Mouse (Mus musculus) granulocyte monocyte progenitor cell, adult 5-6 weeks (primary cell): ENCODE data around the gene Odaph. TPM values are rescaled to one million over a fixed set of nuclear protein-coding genes. Genes with fewer than 3 reads are reported as not detected.

Experiments used
- ATAC-seq: replicated peaks from 2 replicates; pipeline ENCODE4 v1.8.0; 2016; ENCODE audit warnings: mild to moderate bottlenecking, moderate TSS enrichment, inconsistent platforms; ENCODE audit not compliant: poor library complexity, severe bottlenecking
- total RNA-seq, 2 experiments: library from RNA; stranded (forward) in 1 of 2; stranded (reverse) in 1 of 2; fragments of 200-712, 200-1000 nt in 1 of 2; fragments of >200 nt in 1 of 2; fragmentation: Nextera tagmentation in 1 of 2; gene quantifications; 2 replicates each; pipeline ENCODE4 v1.2.3; 2014 to 2017

The Odaph gene
- total RNA-seq, 2 experiments from 2014 or later: not detected

DNA sequence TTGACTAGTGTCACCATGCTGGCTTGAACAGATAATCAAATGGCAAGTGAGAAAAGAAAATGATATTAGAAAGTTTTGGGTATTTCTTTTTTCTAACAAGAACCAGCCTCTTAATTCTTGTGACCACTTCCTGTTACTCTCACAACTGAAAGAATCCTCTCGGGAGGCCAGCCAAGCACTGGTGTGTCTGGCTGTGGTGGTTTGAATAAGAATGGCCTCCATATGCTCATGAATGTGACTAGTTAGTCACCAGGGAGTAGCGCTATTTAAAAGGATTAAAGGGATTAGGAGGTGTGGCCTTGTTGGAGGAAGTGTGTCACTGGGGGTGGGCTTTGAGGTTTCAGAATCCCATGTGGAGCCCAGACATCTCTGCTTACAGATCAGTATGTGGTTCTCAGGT is 1.6 kb upstream of the Odaph start:
- no peak for ATAC-seq

DNA sequence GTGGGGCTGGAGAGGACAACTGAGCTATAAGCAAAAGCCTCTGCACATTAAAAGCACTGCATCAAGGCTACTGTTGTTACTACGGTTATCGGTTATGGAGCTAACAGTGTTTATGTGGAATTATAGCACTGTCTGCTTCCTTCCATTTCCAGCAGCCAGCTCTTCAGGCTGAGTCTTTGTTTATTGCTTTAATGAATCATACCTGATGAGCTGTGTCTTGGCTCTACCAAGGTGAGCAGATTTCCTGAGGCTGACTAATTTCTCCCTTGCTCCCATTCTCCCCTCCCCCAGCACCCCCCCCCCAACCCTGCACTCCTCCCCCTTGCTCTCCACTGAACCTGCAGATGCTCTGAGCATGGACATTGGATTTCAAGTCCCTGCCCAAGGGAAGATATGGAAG is 524 bp downstream of the Odaph start:
- no peak for ATAC-seq

DNA sequence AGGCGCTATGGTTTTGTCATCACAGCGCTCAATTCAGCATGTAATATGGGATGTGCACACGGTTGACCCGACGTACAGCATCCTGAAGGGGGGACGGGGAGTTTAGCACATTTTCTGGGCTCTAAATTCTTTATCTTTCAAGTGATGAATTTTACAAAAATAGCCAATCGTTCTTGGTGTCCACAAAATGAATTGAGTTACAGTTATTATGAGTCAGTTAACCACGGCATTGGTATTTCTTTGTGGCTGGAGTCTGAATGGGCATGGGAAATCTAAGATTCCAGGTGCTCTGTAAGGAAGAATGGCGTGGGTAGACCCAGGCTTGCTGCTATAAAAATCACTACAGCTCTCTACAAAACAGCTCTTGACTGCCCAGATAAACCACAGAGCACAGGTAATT is 2.0 kb downstream of the Odaph start:
- ATAC-seq: no peak

DNA sequence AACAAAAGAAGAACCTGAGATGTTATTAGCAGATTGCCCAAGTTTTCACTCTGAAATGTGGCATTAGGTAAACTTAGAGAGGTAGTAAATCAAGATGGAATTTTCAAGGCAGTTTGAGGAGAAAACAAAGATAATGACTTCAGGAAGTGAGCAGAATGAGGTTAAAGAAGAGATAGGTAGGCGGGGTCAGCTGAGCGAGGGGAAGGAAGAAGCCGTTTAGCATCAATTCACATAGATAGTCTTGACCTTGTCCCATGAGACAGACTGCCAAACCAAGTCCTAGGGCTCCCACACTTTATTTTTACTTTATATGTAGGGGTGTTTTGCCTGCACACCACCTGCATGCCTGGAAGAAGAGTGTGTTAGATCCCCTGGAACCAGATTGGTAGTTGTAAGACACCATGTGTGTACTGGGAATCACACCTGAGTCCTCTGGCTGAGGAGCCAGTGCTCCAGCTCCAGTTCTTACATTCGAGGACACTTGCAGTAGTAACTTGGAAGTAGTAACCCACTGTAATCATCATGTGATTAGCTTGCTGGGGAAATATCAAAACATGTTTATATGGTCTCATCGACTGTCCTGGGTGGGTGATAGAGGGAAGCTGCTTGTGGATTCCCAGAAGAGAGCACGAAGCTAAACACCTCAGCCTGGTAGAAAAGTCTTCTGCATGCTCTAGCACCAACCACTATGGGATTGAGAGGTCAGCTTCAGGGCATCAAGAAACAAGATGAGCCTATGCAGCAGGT is 4.1 kb downstream of the Odaph start:
- ATAC-seq: no peak

DNA sequence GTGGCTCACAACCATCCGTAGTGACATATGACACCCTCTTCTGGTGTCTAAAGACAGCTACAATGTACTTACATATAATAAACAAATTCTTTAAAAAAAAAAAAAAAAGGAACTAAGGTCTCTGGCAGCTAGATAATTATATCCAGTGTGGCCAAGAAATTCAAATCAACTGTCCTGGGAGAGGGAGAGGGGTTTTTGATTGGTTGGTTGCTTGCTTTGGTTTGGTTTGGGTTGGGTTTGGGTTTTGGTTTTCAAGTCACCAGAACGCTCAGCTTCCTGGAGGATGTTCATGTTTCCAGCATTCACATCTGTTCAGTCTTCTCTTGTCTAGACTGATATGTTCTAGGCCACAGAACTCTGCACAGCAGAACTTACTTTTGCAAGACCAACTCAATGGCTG is 5.8 kb downstream of the Odaph start:
- ATAC-seq: no peak

DNA sequence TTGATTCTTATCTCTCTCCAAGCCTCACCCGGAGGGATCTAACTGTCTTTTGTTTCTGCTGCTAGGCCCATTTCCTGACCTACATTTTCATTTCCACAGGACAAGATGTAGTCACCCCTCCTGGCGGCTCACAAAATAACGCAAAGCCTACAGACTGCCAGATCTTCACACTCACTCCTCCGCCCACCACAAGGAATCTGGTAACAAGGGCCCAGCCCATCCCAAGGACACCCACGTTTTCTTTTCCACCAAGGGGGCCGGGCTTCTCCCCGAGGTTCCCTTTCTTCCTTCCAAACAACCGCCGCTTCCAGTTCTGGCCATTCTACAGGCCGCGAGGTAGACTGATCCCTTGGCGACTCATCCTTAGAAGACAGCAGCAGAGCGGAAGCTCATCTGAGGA is 7.3 kb downstream of the Odaph start:
- no peak for ATAC-seq

DNA sequence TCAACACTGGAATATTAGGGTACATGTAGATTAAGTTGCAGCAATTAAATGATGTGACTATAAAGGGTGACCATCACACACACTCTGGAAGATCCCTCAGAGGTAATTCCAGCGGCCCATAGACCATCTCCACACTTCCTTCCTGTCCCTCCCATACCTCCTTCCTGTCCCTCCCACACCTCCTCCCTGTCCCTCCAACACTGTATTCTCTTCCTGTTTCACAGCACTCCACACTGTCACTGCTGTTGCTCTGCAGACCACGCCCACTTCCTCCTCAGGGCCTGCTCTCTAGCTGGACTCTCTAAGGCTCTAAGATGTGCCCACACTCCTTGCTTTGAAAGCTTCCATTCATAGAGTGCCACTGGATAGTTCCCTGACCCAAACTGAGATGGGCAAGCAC is 13.5 kb downstream of the Odaph start:
- ATAC-seq: peak; percentile 99

DNA sequence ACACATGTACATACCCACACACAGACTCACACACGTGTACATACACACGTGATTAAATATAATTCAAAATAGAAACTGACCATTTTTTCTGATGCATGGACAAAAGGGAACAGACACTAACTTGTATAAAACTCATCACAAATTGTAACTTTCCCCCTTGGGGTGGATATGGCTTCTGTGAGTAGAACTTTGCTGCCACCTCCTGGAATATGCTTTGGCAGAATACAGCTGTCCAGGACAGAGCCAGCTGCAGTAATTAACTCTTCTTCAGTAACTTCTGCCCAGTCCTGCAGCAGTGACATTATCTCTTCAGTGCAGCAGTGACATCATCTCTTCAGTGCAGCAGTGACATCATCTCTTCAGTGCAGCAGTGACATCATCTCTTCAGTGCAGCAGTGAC is 15.7 kb downstream of the Odaph start:
- peak; percentile 68 for ATAC-seq

DNA sequence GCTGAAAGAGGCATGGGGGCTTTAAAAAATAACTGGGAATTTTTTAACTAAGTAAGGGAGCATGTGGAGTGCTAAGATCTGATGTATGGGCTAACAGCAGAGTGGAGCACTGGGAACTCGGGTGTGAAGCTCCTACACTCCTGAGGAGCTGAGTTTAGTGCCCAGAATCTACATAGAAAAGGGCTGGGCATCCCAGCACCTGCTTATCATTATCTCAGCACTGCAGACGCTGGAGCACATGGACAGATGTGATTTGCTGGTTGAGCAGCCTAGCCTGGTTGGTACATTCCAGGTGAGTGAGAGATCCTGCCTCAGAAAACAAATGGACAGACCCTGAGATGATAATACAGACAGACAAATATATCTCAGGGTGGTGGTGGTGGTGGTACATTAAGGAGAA is 22.6 kb downstream of the Odaph start:
- no peak for ATAC-seq

DNA sequence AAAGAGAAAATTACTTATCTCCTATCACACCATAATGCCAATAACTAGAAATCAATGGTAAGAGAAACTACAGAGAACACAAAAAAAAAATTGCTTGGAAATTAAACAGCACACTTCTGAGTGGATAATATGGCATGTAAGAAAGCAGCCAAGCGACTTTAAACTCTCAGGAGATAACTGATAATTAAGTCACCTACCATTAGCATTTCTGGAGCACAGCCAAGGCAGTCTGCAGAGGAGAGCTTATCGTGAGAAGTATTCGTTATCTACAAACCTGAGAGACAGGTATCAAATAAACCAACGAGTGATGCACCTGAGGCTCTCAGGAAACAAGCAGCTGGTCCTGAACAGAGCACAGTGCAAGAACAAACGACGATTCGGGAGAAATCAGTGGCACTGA is 24.5 kb downstream of the Odaph start:
- ATAC-seq: no peak

DNA sequence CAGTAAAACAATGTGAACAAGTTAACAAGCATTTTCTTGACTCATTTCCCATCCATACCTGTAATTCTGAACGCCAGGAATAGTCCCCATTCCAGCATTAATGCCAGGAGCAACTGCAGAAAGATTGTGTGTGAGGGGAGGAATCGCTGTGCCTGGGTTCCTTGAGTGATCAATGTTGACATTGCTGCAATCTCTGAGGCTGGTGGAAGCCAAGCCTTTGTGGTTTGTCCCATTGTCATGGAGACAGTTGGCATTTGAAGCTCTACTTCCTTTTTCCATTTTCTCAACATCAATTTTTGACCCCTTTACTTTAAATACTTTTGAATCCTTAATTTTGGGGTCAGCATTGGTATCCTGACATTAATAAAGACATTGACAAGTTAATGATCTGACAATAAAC is 32.7 kb downstream of the Odaph start:
- ATAC-seq: peak; percentile 97

DNA sequence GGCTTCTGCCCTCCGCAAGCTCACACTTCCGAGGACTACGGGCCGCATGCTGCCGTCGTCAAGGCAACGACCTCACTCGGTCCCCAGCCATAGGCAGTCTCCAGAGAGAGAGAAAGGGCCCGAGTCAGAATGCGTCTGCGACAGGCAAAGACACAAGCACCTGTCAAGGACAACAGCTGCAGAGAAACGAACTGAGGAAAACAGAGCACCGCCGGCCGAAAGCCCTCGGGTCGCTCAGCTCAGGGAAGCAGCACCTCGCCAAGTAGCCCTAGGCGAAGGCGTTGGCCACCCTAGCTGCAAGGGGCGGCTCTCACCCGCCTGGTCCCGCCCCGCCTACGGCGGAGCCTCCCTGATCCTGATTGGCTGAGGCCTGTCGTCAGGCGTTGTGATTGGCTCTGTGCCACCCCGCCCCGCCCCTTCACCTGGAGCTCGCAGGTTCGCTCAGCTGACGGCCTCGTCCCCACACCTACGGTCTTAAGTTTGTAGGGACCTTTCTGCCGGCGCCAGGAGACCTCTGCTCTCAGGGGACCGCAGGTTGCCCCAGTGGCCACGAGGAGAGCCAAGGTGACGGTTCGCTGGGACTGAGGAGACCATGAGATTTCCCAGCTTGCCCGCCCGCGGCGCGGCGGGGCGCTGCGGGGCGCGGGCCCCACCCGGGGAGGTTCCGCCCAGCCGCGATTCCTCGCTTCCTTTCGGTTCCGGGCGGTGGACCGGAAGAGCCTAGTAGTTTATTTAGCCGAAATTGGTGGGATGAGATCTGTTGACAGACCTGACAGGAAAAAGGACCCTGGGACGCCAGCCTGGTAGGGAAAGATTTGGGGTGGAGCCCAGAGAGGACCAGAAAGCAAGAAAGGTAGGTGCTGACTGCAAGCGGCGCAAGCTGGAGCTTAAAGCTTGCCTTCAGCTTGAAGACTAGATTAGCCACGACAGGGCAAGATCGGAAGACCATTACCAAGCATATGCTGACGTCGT is 55.4 kb downstream of the Odaph start:
- peak; percentile 98 for ATAC-seq

DNA sequence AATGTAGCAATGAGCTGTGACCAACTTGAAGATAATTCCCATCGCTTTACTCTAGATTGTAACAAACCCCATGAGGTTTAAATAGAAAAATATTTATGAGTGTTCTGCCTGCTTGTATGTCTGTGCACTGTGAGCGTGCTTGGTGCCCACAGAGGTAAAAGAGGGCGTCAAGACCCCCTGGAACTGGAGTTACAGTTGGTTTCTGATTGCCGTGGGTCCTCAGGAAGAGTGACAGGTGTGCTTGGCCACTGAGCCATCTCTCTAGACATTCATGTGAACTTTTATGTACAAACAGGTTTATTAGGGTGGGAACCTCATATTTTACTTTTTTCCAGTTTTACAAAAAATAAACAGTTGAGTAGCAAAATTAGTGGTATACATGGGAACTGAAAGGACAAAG is 56.5 kb downstream of the Odaph start, which contains the start of gene Cdkl2:
Gene Cdkl2 (minus strand): TSS at position 101 of the 400 bp plus-strand sequence.
- no peak for ATAC-seq

Other genes with a start within 250 kb of the Odaph start
- 36.8 and 37.6 TPM in 2 replicates for gene Rchy1, start 24.4 kb upstream of the Odaph start, total RNA-seq (2014; fragmentation: Nextera tagmentation)
- gene Rchy1, start 24.4 kb upstream of the Odaph start, total RNA-seq (2017): 23.9 and 30.2 TPM in 2 replicates
- 1.5 TPM in 1 of 2 replicates, not detected in the other for gene Cdkl2, start 56.4 kb downstream of the Odaph start, total RNA-seq (2014; fragmentation: Nextera tagmentation)
- not detected in 2 replicates for gene Cdkl2, start 56.4 kb downstream of the Odaph start, total RNA-seq (2017)
- gene G3bp2, start 96.2 kb downstream of the Odaph start, total RNA-seq (2014; fragmentation: Nextera tagmentation): 89.7 and 90.9 TPM in 2 replicates
- 126 and 130 TPM in 2 replicates for gene G3bp2, start 96.2 kb downstream of the Odaph start, total RNA-seq (2017)
- gene Uso1, start 150.5 kb downstream of the Odaph start, total RNA-seq (2014; fragmentation: Nextera tagmentation): 49.7 and 51.3 TPM in 2 replicates
- gene Uso1, start 150.5 kb downstream of the Odaph start, total RNA-seq (2017): 23.7 and 28.1 TPM in 2 replicates
- not detected in 2 replicates for gene U90926, start 227.9 kb downstream of the Odaph start, total RNA-seq (2014; fragmentation: Nextera tagmentation)
- gene U90926, start 227.9 kb downstream of the Odaph start, total RNA-seq (2017): not detected in 2 replicates